9 mouse cellular contexts compared by ENCODE assay signal in the genomic region with DNA sequence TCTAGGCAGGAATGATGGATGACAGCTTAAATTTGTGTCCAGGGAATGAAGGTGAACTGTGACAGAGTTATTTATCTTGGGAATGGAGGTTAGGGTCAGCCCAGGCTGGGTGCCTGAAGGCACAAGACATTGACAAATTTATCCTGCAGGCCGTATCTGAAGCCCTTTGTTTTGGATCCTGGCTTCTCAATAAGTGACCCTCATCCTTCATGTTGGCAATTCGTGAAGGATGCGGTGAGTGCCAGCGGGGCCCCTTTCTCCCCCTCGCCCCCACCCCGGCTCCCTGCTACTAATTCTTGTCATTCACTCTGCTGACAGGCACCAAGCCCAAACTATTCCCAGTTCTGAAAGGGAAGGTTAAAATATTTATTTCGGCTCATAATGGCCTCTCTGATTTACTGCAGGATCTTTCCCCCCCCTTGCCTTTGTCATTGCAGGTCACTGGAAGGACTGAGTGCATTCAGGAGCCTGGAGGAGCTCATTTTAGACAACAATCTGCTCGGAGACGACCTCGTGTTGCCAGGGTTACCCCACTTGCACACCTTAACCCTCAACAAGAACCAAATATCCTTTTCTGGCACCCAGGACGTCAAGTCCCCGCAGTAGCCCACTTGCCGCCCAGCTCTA.
DNase-seq lines count a peak whose midpoint lies in the region; ATAC-seq and TF ChIP-seq lines count a peak whose summit lies in the region.
"Had no signal": no experiment of that assay in that cellular context is flagged by ENCODE, and none has a peak within 500 bp of the region (broad histone marks: within the 10 kb centered on the region; RNA-seq: fewer than 3 reads in every experiment).

No protein-coding gene starts in this region.

- 22% methylated on average over 13 of the region's 13 CpGs for WGBS in kidney, postnatal 0 days
- WGBS in stomach, embryonic 14.5 days: 11% methylated on average over 13 of the region's 13 CpGs

- H3K9ac ChIP-seq in kidney, postnatal 0 days (ENCODE audit: low read depth, low read length): no peak overlapping the region
- no peak overlapping the region for H3K9ac ChIP-seq in stomach, embryonic 14.5 days (replicated peaks; ENCODE audit: low read depth, low read length)

- H3K9me3 ChIP-seq in kidney, postnatal 0 days (replicated peaks; ENCODE audit: low read length): no peaks in the 10 kb centered on the region
- no peaks in the 10 kb centered on the region for H3K9me3 ChIP-seq in stomach, embryonic 14.5 days (ENCODE audit: control insufficient read depth, low read depth, low read length)

- DNase-seq in layer of hippocampus, adult 11-12 months (ENCODE audit: low spot score): peak; percentile 5
- no peak for DNase-seq in layer of hippocampus, postnatal 14 days (ENCODE audit: low spot score in 2 of 2)
- peak; percentile 46 for DNase-seq in fibroblast of lung, adult 2 months (ENCODE audit: low read depth)
- peak; percentile 59 for DNase-seq in kidney, postnatal 0 days (ENCODE audit: low spot score)
- DNase-seq in spleen, postnatal 10 days (ENCODE audit: low spot score in 2 of 2): no peak
- no peak for DNase-seq in lung, postnatal 10 days

- no peak overlapping the region for H3K4me3 ChIP-seq in kidney, postnatal 0 days (replicated peaks; ENCODE audit: low read depth, low read length)
- no peak overlapping the region for H3K4me3 ChIP-seq in stomach, embryonic 14.5 days (ENCODE audit: low read depth, low read length)

- peaks cover 22% of the 10 kb centered on the region; the same call in 1 of the 2 replicates for H3K4me1 ChIP-seq in kidney, postnatal 0 days (replicated peaks; ENCODE audit: insufficient read depth, low read length)
- peaks cover 28% of the 10 kb centered on the region for H3K4me1 ChIP-seq in stomach, embryonic 14.5 days (ENCODE audit: control insufficient read depth, insufficient read depth, low read length)

- no peak for ATAC-seq in kidney, postnatal 0 days (replicated peaks; ENCODE audit: low FRiP score, low read depth)
- no peak for ATAC-seq in stomach, embryonic 14.5 days (ENCODE audit: insufficient number of reproducible peaks, insufficient read depth, low FRiP score, low read depth)
- ATAC-seq in erythroid progenitor cell, adult 5-6 weeks (replicated peaks; ENCODE audit: low FRiP score, poor library complexity, severe bottlenecking): no peak
- ATAC-seq: Patski had no signal

- no peak overlapping the region for H3K27ac ChIP-seq in kidney, postnatal 0 days
- H3K27ac ChIP-seq in stomach, embryonic 14.5 days (ENCODE audit: low read length): no peak overlapping the region

- peak overlapping the region; percentile 25; the same call in 1 of the 2 replicates for H3K4me2 ChIP-seq in kidney, postnatal 0 days (ENCODE audit: low read length)
- peak overlapping the region; percentile 24 for H3K4me2 ChIP-seq in stomach, embryonic 14.5 days (replicated peaks; ENCODE audit: low read depth, low read length)

- no peak for TF ChIP-seq CTCF in kidney, postnatal 0 days (IDR thresholded peaks at IDR 0.05; ENCODE audit: low read depth)

- H3K36me3 ChIP-seq in kidney, postnatal 0 days (ENCODE audit: insufficient read depth, low read length): no peaks in the 10 kb centered on the region
- no peaks in the 10 kb centered on the region for H3K36me3 ChIP-seq in stomach, embryonic 14.5 days (ENCODE audit: control insufficient read depth, insufficient read depth, low read length)

- no peaks in the 10 kb centered on the region for H3K27me3 ChIP-seq in kidney, postnatal 0 days (ENCODE audit: insufficient read depth, low read length)
- H3K27me3 ChIP-seq in stomach, embryonic 14.5 days (ENCODE audit: control insufficient read depth, insufficient read depth, low read length): no peaks in the 10 kb centered on the region
- H3K27me3 ChIP-seq: Patski had no signal

Comparison
In these comparisons a context has a peak if more than half of its experiments do, and no peak if none do; other contexts are left out.
1. DNase-seq: peak in layer of hippocampus, adult 11-12 months (single experiment), fibroblast of lung, adult 2 months (single experiment) and kidney, postnatal 0 days (single experiment); none in layer of hippocampus, postnatal 14 days (0 of 2), spleen, postnatal 10 days (0 of 2) and lung, postnatal 10 days (single experiment).